Mouse (Mus musculus): ENCODE measurements around the gene Anks1b.
A peak's percentile ranks its signal among the peaks of the same experiment; 100 is the strongest.

Anks1b gene

DNA sequence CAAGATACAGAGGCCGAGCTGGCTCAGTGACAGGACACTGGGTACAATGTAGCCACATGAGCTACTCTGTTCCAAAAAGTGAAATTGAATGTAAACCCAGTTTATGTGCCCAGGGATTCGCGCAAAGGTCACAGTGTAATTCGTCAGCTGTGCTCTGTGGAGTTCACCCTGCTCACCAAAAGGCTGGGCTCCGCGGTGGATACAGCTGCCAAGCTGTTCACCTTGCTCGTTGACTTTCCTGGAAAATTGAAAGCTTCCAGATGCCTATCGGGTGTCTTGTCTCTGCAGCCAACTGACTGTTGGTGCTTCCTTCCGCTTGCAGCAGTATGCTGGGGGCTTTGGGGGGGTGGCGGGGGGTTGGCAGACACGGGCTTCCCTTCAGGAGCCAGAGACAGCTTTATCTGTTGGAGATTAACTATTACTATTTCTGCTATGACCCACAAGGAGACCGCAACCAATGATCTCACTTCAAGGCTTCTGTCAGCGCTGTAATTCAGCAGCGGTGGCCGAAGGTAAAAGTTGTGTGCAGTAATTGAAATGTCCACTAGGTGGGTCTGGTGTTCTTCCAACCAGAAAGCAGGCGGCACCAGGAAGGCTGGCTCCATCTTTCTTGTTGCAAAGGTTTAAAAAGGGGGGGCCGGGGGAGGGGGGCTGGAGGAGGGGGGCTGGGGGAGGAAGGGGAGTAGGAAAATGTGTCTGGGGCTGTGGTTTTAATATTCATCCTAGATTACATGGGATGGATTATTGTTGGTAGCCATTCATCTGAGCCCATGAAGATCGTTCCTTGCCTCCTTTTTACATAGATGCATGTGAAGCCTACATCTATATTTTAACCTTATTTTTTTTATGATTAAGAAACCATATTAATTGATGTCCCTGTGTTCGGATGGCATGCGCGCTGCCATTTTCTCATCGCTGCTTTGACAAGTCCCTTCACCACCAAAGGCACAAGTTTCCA is 855.4 kb downstream of the Anks1b start:
- DNase-seq (ENCODE audit: low spot score in 2 of 2) = peak in 1 of 2 experiments; percentile 39

DNA sequence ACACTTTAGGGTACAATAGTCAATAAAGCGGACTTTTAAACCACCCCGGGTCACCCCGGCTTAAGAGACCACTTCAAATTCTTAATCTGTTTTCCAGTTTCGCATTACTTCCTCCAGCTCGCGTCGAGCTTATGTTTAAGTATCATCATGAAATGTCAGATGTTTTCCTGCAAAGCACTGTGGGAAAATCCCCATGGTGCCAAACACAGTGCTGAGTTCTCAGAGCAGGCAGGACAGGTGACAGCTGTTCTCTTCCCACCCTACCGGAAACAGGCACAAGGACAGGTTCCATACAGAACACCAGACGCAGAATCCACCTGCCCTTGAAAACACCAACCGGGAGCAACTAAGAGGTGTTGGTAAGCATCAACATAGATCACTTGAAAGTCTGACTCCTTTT is 856.2 kb downstream of the Anks1b start:
- DNase-seq (ENCODE audit: low spot score in 2 of 2) = no peak

DNA sequence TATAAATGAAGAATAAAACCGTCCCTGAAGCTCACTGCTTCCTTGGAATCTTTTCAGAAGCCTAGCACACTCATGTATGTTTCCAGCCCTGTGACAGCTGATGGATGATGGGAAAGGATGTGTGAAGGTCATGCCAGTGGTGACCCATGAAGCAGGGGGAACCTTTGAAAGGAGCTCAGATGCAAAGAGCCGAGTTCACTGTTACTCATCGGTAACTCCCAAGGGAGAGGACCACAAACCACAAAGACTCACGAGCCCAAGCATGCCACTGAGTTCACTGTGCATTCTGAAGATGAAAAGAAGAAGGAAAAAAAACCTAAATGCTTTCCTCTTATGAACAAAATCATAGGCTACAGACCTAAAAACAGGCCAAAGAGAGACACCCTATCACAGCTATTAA is 859.5 kb downstream of the Anks1b start:
- DNase-seq (ENCODE audit: low spot score in 2 of 2) = no peak

DNA sequence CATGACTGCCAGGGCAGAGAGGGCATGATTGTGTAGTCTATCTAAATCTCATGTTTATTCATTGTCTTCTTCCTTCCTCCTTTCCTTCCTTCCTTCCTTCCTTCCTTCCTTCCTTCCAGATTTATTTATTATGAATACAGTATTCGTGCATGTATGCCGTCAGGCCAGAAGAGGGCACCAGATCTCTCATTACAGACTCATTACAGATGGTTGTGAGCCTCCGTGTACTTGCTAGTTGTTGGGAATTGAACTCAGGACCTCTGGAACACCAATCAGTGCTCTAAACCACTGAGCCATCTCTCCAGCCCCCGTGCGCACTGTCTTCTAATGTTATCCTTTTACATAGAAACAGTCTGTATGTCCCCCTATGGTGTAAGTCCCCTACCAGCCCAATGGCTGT is 860.3 kb downstream of the Anks1b start:
- DNase-seq (ENCODE audit: low spot score in 2 of 2) = no peak

DNA sequence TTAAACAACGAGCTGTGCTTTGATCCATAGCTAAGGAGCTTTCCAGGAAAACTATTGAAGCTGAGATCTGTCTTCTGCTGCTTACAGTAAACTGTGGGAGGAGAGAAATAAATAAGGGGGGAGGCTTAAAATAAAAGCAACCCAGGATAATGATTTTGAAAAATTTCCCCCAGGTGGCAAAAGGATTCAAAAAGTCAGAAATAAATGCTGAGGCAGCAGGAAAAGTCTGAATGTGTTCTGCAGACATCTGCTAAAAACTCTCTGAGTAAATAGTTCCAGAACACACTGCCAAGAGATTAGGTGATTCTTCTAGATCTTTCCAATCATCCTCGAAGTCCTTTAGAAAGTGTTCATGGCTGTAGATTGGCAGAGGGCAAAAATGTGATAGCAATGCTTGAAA is 865.2 kb downstream of the Anks1b start:
- no peak for DNase-seq (ENCODE audit: low spot score in 2 of 2)

DNA sequence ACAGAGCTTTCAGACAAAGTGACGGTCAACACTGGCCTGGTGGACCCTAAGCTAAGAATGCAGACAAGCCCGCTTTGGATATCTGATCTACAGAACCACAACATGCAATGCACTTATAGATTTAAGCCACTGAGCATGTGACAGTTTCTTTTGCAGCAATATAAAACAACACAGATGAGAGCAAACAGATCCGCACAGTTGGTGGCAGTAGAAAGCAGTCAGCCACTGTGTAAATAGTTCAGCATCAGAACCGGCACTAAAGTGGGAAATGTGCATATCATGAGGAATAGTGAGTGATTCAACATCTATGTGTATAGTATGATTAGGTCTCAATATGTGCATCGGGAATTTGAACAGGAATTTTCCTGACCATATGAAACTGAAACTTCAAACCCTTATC is 867.6 kb downstream of the Anks1b start:
- no peak for DNase-seq (ENCODE audit: low spot score in 2 of 2)

DNA sequence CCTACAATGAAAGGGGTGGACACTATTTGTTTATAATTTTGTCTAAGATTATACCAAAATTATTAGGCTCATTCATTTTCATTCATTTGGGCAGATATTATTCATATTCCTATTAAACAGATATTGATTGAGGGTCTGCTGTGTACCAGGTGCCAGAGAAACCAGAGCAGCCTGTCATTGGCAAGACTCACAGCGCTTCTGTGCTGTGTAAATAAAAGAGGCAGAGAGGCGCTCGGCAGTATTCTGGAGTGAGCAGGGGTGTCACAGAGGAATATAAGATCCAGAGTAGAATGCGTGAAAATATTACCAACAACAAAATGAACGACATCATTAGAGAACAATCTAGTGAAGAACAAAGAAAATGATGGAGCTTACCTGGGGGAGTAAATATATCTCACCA is 878.6 kb downstream of the Anks1b start:
- no peak for DNase-seq (ENCODE audit: low spot score in 2 of 2)

DNA sequence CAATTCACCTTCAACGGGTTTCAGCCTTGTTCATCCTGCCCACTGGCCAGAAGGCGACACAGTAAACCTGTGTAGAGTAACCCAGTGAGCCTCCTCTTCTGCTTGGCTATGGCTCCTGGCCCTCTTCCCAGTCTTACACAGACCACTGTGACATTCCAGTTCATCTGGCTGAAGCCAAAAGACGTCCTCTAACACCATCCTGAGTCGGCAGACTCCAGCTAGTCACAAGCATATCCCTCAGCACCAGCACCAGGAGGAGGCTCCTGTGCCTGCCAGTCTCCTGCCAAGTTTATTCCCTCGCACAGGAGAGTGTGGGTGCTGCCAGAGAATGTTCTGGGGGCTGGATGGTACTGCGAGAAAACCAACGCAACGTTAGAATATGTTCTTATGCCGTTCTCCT is 879.8 kb downstream of the Anks1b start:
- DNase-seq (ENCODE audit: low spot score in 2 of 2) = no peak

DNA sequence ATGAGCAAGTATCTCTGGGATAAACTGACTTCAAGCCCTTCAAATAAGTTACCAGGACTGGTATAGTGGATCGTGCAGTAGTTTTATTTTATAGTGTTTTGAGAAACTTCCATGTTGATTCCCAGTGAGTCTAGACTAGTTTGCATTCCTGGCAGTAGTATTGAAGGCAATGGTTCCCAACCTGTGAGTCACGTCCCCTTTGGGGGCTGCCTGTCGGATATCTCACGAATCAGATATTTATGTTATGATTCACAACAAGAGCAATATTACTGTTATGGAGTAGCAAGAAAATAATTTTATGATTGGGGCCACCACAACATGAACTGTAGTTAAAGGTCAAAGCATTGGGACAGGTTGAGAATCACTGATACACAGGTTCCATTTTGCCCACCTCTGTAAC is 884.5 kb downstream of the Anks1b start:
- no peak for DNase-seq (ENCODE audit: low spot score in 2 of 2)

DNA sequence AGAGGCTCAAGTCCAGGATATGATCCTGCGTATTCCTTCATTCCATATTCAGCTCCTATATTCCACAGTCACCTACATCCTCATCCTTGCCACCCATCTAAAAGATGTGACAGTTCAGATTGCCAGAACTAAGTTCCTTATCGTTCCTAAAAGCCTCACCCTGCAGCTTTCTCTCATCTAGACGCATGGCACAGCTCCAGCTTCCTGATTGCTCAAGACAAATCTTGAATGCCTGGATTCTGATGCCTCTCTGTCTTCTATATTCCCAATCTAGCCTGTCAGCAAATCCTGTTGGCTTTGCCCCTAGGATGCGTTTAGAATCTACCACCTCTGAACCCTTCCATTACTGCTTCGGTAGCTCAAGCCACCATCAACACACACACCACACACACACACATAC is 886.6 kb downstream of the Anks1b start:
- no peak for DNase-seq (ENCODE audit: low spot score in 2 of 2)

DNA sequence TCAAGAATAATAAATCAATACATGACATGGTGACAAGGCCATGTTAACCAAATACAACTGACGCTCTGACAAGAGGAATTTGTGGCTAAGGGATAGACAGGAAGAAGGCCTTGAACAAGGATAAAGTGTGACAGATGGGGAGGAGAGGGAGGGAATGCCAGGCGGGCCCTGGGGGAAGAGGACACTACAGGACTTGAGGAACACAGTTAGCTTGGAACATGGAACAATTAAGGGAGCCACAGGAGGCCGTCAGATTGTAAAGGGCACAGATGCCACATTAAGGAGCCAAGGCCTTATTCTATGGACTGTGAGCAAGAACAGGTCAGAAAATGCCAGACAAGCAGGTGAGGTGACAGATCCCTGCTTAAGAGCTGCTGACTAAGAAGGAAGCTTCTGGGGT is 893.0 kb downstream of the Anks1b start:
- no peak for DNase-seq (ENCODE audit: low spot score in 2 of 2)

DNA sequence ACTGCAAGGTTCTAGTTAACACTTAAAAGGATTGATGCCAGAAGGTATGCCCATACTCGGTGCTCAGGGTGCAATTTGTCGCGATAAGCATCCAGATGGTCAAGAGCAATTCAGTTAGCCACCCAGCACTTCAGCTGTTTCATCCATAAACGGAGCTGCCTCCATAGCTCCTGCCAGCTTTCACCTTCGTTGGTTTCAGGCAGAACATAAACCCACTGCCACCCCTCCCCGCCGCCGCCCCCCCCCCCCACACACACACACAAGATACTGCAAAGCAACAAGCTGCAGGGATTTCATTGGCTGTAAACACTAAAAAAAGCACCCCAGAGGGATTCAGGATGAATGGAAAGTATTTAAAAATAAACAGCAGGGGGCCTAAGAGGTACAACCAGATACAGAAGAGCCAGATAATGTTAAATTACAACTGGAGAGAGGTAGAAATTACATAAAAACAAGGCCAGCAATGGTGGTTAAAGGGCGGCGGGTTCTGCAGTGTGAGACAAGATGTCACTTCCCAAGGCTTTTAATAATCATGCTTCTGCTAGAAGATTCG is 897.2 kb downstream of the Anks1b start:
- no peak for DNase-seq (ENCODE audit: low spot score in 2 of 2)

DNA sequence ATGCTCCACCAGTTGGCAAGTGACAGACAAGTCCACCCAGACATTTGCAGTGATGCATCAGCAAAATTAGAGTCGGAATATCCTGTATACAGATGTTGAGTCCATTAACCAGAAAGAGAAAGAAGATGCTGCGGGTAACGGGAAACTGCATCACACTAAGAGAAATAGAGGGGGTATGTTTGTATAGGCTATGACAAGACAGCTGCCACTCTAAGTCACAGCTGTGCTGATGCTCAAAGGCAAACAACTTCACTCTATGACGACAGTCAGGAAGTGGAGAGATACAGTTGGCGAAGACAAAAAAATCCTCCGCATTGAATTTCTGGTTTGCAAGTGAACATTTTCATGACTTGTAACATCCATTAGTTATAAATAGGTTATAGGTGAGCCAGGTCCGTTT is 897.7 kb downstream of the Anks1b start:
- DNase-seq (ENCODE audit: low spot score in 2 of 2) = no peak

DNA sequence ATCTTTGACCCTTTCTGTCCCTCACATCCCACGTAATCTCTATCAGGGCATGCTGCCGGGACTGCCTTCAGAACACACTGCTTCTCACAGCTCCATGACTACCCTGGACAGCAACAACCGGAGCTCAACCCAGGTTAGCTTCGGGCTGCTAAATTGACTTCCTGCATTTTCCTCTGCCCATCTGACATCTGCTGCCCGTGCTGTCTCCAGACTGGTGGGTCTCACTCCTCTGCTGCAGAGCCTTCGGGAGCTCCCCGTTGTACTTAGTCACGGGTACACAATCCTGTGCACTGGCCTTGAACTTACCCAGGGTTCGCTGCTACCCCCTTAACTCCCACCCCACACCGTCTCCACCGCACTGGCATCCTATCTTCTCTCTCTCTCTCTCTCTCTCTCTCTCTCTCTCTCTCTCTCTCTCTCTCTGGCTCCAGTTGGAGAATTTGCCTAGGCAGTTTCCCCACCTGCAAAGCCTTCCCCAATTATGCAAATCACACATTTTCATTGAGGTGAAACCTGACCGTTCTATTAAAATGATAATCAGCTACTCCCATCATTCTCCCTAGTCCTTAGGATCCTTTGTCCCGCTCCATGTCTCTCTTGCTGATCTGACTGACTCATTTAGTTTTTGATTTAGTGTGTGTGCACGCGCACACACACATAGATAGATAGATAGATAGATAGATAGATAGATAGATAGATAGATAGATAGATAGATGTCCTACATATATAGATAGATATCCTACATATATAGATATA is 898.3 kb downstream of the Anks1b start:
- no peak for DNase-seq (ENCODE audit: low spot score in 2 of 2)

DNA sequence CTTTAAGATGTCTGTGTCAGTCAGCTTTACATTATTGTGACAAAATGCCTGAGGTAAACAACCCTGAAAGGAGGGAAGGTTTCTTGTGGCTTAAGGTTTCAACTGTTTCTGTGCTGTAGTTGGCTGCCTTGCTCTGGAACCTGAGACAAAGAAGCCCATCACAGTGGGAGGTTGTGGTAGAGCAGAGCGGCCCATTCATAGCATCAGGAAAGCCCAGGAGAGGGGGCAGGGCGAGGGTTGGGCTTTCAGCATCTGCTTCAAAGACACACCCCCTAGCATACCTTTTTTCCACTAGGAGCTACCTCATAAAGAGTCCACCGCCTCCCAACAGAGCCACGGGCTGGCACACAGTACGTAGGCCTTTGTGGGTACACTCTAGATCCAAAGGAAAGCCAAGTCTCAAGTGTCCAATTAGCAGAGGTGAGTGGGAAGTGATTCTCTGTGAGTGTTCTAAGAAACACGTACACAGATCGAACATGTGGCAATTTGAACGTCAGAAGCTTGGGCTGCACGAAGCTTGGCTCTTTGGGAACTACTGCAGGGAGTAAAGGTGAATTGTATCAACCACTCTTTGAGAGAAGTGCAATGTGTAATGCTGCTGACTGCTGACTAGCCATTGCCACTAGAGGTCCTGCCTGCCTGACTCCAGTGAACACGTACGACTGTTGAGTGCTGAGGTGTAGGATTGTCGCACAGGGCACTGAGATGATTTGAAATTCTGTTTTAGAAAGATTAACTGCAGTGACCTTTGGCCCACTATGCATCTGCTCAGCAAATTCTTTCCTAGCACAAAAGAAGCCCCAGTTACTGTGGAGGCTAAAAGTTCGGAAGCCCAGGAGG is 906.5 kb downstream of the Anks1b start:
- no peak for DNase-seq (ENCODE audit: low spot score in 2 of 2)

DNA sequence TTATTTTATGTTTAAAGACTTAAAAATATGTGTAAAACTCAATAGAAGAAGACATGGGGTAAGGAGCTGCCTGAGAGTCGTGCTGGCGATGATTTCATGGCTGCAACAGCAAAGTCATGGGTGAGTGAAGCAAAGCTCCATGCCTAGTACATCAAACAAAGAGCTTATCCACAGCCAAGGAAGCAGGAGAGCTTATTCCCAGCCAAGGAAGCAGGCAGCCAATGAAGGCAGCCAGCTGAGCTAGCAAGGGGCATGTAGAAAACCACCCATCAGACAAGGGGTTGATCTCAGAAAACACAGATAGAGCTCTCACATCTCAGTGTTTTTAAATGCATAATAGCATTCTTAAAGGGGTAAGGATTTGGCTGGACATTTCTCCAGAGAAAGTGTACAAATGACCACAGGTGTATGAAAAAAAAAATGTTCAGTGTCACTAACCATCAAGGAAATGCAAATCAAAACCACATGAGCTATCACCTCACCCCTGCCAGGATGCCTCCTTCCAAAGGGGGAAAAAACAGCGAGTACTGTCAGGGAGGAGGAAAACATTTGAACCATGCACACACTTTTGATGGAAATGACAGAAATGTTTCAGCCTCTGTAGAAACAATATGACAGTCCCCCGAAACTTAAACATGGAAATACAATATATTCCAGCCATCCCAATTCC is 911.8 kb downstream of the Anks1b start:
- DNase-seq (ENCODE audit: low spot score in 2 of 2) = no peak

DNA sequence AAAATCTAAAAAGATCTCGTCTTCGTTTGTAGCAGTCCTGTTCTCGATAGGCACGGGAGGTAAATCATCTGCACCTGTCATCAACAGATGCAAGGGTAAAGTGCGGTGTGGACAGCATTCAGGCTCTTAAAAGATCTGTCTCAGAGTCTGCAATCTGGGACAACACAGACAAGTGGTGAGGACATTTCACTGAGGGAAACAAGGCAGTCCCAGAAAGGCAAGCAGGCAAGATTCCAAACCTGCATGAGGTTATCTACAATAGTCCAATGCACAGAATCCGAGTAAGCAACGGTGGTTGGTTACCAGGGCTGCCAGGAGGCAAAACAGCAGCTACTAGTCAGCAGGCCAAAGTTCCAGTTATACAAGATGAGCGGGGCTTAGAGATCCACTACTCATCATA is 912.4 kb downstream of the Anks1b start:
- DNase-seq (ENCODE audit: low spot score in 2 of 2) = no peak

DNA sequence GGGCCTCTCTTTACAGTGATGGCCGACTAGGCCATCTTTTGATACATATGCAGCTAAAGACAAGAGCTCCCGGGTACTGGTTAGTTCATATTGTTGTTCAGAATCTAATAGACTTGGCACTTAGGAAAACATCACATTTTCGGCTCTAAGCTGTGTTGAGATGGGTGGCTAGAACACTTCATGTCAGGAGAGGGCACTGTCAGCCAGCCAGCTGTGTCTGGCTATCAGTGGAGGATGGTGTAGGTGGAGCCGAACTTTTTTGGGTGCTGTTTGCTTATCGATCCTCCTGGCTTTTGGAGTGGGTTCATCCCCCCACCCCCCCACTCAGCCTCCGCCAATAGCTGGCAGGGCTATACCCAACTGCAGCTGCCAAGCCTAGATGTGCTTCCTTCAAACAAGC is 929.8 kb downstream of the Anks1b start:
- no peak for DNase-seq (ENCODE audit: low spot score in 2 of 2)

DNA sequence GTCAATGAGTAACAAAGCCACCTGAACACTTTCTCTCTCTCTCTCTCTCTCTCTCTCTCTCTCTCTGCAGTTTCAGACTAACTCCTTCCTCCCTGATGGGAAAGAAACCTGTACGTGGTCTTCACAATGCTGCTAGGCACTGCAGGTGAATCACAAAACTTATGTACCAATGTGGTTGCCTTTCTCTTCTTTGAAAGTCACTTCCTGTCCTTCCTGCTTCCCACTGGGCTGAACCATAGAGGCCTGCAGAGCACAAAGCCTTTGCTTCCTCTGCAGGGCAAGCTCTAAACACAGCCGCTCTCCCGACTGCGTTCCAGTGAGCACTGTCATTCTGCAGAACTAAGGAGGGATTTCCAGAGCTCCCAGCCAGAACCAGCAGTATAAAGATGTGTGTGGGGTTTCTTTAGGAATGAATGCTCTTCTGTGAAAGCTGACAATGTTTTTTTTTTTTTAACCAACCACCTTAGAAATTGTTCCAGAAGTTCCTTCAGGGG is 931.3 kb downstream of the Anks1b start:
- no peak for DNase-seq (ENCODE audit: low spot score in 2 of 2)

DNA sequence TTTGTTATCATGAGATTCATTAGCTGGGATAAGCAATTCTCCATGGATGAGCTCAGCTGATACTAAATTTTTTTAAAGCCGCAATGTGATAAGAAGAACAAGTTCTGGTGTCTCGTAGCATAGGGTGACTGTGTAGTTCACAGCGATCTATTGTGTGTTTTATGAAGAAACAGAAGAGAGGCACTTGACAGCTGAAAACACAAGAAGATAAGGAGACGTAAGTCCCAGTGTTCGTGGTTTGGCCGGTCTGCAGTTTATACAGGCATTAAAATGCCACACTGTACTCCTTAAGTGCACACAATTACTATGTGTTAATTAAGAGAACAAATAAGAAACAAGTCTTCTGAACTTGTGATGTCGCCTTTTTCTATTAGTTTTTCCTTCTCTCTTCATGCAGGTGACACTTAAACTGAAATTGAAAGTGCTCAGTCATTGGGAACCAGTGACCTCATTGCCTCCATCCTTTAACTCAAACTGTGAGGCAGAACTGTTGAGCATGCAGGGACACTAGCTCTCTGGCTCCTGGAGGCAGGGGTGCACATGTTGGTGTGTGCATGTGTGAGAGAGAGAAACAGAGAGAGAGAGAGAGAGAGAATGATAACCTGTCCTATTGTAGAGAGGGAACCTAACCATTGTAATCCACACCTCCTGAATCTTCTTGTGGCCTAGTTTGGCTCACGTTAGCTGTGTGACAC is 935.5 kb downstream of the Anks1b start:
- no peak for DNase-seq (ENCODE audit: low spot score in 2 of 2)
